Mouse (Mus musculus) embryonic fibroblast, embryonic 13.5 days (primary cell): ENCODE results near the gene Rhebl1.

Experiments
- CTCF ChIP-seq: IDR thresholded peaks from 2 replicates; pipeline ENCODE4 v1.5.1; 2011; ENCODE audit warnings: mild to moderate bottlenecking, control low read depth, low read length, moderate library complexity, borderline replicate concordance; ENCODE audit not compliant: insufficient read depth
- POLR2A ChIP-seq: IDR thresholded peaks from 2 replicates; pipeline ENCODE4 v1.6.1; 2011; ENCODE audit warnings: low read depth, mild to moderate bottlenecking, control low read depth, low read length, moderate library complexity

DNA sequence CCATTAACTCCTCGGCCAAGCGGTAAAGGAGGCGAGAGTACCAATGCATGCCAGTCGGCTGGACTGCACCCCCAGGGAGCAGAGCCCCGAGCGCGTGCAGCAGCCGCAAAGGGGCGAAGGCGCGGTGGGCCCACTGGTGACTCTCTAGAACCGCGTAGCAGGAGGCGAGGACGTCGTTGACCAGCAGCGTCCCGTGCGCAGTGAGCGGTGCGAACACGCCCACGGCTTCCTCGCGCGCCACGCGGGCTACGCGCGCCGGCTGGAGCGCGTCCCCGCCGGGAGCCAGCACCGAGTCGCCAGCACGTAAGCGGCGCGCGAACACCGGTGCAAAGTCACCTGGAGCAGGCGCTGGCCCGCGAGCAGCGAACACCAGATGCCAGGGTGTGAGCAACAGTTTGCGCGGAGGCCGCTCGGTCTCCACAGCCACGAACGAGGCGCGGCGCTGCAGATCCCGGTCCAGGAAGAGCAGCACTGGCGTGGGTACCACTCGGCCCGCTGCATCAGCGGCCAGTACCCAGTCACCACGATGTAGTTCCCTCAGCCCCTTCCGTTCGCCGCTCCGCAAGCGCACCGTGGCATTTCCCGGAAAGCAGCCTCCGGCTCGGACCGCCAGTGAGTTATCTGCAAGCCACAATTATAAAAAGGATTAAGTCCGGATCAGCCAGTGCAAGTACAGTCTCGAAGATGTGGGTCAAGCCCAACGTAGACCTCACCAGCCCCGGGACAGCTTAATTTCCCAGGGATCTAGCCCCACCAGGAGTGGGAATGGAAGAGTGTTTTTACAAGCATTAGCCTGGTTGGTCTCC, at the start of gene Rhebl1:
- no peak for TF ChIP-seq CTCF
- 0 out of 2 replicates have a peak, but pooled peaks have one; percentile 34 for TF ChIP-seq POLR2A
